Mouse (Mus musculus) lung, postnatal 0 days (tissue): ENCODE results near the gene 2700049A03Rik.

Experiments
- CTCF ChIP-seq: IDR thresholded peaks from 2 replicates; pipeline ENCODE4 v1.5.1; 2016; ENCODE audit warnings: antibody characterized with exemption, mild to moderate bottlenecking
- EP300 ChIP-seq: IDR thresholded peaks from 2 replicates; pipeline ENCODE4 v1.6.1; 2016; ENCODE audit warnings: antibody characterized with exemption, mild to moderate bottlenecking, control low read depth

DNA sequence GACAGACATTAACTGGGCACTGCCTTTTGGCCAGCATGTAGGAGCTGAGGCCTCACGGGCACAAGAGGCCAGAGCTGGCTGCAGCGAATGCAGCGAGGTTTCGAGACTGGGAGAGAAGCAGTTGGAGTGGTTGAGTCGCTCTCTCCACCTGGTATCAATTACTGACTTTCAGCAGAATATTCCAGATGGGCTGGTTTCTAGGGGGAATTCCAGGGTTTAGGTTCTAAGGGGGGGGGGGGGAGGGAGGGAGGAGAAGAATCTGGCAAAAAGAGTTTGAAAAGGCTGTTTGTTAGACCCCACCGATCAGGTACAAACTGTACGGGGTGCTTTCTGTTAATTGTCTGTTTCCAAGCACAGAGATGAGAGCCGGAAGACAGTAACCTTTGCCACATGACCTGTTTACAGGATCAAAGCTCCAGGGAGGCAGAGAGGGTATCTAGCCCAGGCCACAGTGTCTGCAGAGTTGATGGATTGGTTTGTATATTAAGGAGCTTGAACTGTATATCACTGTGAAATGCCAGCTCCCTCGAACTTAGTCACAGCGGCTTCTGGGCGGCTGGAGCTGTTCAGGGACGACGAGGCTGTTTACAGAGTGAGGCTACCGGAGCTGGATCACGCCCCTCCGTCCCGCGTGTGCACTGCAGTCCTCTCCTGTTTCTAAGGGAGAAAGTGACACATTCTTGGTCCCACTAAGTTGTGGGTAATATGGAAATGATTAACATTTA lies 121.7 kb downstream of the 2700049A03Rik start:
- 0 out of 2 replicates have a peak, but pooled peaks have one; percentile 4 for TF ChIP-seq CTCF
- TF ChIP-seq EP300, result no peak
